Mouse (Mus musculus) adrenal gland, postnatal 36 days (tissue): Measurements from ENCODE around the gene Ifnl2. TPM values are rescaled to one million over a fixed set of nuclear protein-coding genes. Genes with fewer than 3 reads are reported as not detected.
"Not testable (repeated sequence)": the region's sequence is repeated elsewhere in the genome, so short reads cannot be mapped to it uniquely, and the experiment has no call there.

Experiments
- DNase-seq, 2 experiments: peaks; one replicate each; pipeline ENCODE4 v3.0.0; 2021; ENCODE audit warnings: mixed read lengths in 1 of 2
- long read RNA-seq, 2 experiments: library from polyadenylated mRNA; stranded (forward); transcript quantifications; one replicate each; pipeline ENCODE4 v2.0.0; 2021; ENCODE audit warnings: borderline sequencing depth in 2 of 2
- total RNA-seq, 2 experiments: library from RNA; stranded (reverse); gene quantifications; 2 replicates each; pipeline ENCODE4 v1.2.3; 2021

Ifnl2 gene
- total RNA-seq, result not detected
- long read RNA-seq, experiment 1, result 0 reads
- long read RNA-seq, experiment 2, result 0 reads

DNA sequence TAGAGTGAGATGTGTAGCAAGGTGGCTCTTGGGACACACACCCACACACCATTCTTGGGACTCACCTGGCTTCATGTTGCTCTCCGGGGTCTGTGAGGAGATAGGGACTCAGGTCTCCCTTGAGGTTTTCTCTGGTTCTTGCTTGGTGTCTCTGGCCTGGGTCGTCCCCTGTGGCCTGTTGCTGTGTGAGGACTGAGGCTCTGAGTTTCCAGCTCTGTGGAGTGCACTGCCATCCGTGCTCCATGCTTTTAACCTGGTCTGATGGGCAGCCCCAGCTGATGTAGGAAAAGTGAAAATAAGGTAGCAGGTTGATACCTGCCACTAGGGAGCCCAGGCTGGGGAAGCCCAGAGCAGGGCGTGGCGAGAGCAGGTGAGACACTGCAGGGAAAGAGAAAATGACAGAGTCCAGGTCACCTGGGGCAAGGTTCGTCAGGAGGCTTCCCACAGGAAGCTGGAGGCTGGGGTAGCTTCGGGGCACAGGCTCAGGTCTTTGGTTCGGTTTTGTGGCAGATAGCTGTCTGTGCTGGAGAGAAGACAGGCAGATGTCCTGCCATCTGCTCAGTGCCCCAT, at the start of gene Ifnl2:
Gene Ifnl2 (minus strand): TSS at position 51 of the 570 bp plus-strand sequence.
- not testable (repeated sequence) for DNase-seq

DNA sequence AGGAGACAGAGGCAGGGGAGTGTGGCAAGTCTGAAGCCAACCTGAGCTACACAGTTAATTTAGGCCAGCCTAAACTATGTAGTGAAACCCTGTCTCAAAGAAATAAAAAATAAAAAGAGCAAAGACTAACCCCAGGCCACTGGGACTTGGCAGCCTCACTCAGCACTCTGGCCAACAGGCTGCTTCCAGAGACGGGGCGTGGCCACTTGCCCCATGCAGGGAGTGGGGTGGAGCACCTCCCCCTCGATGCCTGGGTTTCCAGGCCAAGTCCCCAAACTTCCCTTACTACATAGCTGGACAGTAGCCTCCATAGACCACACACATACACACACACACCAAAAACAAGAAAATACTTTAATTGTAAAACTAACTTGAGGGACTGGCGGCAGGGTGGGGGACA, 48.2 kb upstream of the Ifnl2 start:
- peak; percentile 46 to 66 for DNase-seq

DNA sequence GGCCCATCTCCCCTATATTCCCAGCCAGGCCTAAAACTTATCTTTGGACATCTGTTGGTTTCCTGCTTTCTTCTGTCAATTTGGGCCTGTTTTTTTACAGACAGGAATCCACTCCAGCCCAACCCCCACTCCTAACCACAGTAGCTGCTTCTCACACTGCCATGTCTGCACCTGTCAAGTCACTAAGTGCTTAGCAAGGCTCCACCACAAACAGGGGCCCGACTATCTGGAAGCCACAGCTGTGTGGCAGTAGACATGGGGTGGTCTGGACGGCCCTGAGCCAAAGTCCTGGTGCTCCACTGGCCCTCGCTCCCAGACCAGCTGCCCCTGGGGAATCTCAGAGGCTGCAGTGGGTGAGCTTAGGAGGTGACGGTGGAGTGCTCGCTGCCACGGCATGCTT, 47.5 kb upstream of the Ifnl2 start:
- DNase-seq, result no peak

DNA sequence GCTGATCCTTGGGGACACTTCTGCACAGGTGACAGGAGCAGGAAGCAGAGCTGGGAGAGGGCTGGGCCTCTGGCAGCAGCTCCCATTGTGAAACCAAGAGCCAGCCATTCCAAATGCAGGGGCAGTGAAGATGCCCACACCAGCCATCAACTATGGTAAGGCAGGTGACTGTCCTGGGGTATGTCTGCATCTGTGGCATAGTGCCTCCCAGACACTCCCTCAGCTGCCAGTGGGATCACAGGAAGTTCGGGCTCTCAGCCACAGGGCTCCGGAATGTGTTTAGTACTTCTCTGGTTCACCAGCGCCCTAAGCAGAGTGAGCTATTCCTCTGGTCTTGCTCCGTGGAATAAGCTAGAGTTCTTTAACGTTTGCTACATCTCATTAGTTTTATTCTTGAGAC, 46.8 kb upstream of the Ifnl2 start:
- DNase-seq, result no peak

DNA sequence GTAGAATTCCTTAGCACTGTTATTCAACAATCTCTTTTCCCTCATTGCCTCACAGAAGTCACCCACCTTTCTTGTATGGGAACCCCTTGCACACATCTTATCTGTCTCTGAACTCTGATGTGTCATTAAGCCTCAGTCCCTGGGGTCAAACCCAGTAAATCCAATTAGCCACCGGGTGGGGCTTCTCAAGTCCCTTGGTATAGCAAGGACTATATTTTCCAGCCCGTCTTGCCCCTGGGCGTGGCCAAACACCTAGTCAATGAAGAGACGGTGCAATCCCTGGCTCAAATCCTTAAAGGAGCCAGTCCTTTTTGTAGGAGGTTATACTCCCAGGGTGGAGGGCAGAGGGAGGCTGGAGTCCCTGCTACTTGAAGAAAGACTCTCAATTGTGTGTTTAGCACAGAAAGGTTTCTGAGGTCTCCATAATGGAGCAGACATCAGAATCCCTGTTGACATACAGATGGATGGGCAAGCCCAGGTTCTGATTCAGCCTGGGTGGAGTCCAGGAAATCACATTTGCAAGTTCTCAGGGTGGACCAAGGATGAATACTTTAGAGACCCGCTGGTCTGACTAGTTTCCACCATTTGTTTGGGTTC, 45.8 kb upstream of the Ifnl2 start:
- DNase-seq, result no peak

DNA sequence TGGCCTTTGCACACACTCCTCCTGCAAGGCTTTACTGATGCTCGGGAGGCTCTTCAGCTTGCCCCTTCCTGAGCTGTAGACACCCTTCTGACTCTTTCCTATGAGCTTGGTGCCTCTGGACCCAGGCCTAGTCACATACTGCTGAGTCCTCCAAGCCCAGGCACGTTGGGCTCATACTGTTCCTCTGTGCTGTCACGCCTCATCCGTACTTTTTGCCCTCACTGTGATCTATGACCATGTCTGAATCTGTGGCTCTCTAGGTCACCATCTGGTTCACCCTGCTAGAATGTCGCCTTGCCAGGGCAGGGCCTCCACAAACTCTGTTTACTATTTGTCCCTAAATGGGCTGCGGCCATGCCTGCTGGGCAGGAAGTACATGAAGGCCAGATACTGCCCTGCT, 42.8 kb upstream of the Ifnl2 start:
- DNase-seq, result no peak

DNA sequence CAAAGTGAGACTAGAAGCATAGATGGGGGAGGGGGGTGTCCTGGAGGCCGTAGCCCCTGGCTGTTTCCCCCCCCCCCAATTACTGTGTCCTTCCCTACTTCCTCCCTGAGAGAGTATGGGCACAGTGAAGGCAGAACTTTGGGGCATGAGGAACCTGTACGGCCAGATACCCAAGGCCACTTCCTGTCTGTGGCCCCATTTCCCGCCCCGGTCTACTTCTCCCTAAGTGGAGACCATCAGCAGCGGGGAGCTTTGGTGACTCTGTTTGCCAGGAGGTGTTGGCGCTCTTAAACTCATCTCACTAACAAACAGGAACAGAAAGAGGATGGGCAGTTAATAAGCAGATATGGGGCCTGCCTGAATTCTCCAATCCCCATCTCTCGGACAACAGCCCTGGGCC, 37.4 kb upstream of the Ifnl2 start:
- DNase-seq, result no peak

DNA sequence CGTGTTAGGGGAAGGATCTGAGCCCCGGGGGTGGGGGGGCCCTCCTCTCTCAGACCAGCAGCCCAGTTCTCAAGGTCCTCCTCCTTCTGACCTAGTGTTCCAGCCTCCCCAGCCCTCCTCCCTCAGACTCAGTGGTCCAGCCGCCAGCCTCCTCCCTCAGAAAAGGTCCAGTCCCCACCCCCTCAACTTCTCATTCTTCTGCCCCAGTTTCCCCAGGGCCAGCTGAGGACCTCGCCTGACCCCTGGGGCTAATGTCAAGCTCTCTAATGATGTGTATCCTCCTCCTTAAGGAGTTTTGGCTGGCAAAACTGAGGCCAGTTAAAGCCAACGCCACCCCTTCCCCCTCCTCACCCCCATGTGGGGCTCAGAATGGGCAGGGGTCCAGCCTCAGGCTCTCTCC, 36.9 kb upstream of the Ifnl2 start, which contains the start of gene Nccrp1:
Gene Nccrp1 (minus strand): TSS at position 101 of the 400 bp plus-strand sequence.
- DNase-seq, result no peak

DNA sequence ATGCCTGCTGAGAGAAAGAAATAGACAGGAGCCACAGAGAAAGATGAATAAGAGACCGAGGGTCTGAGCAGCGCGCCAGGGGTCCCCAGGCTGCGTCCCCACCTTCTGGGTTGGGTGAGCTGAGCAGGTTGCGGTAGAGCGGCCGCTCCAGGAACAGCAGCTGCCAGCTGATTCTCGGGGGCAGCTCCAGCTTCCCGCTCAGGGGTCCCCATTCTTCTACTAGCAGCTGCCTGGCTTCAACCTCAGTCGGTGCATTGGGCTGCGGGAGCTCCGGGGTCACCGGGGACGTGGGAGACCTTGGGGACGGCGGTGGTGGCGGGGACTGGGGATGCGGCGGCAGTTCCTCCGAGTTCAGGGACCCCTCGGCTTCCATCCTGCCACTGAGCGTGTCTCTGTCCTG, 36.4 kb upstream of the Ifnl2 start:
- DNase-seq, result no peak

DNA sequence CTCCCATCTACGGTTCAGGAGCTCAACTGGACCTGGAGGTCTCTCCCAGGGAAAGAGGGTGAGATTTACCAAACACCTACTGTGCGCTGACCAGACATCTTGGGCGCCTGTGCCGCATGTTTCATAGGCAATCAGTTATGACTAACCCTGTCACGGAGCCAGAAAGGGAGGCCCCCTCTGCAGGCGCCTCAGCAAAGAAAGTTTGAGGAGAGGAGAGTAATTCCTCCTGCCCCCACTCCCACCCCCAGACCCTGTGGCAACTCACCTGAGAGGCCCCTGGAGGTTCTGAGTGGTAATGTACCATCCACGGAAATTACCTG, 35.6 kb upstream of the Ifnl2 start:
- DNase-seq, result peak in 1 of 2 experiments; percentile 39

DNA sequence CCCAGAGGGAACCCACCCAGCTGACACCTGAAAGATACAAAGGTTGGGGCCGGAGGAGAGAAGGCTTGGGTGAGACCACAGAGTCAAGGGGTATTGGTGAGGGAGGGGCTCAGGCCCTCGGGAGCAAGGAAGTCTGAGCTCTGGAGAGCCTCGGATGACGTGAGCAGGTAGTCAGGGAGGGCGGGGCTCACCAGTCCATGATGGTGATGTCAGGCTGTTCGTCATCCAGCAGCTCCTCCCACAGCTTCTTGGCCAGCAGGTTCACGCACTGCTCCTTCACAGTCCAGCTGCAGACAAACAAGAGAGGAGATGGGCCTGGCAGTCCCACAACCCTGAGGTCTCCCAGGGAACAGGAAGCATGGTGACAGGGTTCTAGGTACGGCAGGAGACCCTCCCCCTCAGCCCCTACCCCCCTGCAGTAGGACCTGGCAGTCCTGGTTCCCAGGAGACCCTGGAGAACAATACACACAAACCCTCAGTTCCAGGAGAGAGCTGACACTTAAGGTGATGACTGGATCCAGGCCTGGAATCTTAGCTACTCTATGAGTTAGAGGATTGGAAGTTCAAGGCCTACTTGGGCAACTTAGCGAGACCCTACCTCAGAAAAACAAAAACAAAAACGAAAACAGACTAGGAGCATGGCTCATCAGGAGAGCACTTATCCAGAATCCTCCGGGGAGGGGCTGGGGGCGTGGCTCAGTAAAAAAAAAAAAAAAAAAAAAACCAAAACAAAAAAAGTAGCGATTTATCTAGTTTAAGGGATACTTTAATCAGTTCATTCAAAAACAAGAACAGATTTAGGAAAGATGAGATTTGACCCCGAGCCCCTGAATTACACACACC, 35.0 kb upstream of the Ifnl2 start:
- DNase-seq, result no peak

DNA sequence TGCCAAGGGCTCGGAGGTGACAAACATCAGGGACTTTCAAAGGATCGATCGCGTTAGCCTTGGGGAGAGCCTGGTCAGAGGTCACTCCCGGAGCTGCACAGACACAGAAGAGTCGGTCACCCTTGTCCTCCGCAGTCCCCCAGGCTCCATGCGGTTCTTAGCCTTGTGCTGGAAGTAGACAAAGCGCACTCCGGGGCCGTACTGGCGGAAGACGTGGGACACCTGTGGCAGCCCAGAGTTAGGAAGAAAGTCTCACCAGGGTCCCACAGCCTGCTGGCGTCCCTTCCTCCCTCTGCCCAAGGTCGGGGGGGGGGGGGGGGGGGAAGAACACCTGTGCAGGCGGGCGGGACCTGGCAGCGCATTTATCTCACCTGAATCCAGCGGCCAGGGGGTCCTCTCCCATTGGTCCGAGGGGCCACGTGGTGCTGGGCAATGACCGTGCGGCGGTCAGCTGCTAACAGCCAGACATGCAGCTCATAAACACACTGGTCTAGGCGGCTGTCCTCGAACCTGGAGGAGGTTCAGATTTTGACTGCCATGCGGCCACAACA, 33.9 kb upstream of the Ifnl2 start:
- no peak for DNase-seq

DNA sequence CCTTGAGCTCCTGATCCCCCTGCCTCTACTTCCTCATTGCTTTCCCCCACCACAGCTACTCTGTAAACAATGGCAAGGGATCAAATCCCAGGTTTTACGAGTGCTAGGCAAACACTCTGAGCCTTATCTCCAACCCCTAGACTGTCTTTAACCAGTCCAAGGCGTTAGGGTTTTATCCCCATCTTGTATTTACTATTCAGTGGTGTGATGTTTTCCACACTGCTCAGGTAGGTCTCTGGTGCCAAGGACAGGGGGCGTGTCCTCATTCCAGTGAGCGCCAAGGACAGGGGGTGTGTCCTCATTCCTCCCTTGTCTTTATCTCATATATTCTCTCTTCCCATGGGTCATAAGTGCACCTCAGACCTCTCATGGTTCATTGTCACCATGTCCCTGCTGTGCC, 30.3 kb upstream of the Ifnl2 start, which contains the start of gene Sycn:
Gene Sycn (plus strand): TSS at position 360 of the 400 bp plus-strand sequence.
- DNase-seq, result no peak

DNA sequence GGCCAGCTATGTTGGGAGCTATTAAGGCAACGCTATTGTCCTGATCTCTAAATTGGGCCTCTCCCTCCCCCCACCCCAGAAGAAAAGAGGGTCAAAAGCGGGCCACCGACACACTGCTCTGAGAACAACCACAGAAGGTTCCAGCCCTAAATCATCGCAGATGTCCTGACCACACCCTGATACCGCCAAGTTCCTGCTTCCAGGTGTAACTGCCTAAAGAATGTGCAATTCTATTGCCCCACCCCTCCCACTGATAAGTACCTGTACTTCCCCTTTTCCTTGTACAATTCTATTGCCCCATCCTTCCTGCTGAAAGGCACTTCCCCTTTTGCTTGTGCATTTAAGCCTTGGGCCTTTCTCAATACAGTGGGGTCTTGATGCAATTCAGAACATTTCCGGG, 28.6 kb upstream of the Ifnl2 start:
- not testable (repeated sequence) for DNase-seq

DNA sequence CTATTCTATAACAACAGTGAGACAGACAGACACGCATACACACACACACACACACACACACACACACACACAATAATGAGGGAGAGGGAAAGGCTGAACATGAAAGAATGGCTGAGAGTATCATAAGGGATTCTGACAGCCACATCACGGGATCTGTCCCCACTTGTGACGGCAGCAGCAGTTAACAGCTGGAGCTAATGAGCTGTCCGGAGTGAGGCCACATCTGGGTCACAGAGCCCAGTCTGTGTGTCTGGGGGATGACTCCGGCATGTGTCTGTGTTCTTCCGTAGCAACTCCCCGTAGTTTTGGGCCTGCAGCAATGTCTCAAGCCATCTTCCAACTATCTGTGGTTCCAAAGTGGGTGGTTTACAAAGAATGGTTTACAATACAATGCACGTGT, 21.8 kb upstream of the Ifnl2 start:
- DNase-seq, result no peak

DNA sequence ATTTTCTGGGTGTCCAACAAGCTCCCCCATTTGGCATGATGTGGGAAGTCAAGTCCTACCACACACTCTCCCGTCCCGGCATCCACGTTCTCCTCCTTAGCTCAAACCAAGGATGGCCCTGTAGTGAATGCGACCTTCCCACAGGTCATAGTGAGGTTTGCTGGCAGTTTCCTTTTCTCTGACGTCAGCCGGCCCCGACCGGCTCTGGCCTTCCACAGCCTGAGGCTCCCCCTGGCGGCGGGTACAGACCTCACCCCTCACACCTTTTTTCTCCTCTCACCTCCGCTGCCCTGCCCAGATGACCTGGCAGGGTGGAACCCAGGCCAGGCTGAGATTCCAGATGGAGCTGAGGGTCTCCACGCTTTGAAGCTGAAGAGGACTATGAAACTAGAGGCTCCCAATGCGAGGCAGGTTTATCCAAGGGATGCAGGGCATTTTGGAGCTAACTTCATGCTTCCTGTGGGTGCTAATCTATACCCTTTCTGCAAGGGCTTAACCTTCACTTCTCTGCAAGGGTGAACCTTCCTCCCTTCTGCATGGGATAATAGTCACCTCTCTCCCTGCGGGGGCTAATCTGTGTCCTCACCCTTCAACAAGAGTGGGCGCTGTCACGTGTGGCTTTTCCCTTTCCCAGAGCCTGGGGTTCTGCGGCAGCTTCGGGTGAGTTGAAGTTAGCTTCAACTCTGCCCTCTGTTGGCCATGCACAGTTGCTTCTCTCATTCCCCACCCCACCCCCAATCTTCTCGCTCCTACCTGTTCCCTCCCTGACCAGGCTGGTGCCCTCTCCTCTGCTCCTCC, 17.9 kb upstream of the Ifnl2 start:
- DNase-seq, result peak; percentile 87 to 95

DNA sequence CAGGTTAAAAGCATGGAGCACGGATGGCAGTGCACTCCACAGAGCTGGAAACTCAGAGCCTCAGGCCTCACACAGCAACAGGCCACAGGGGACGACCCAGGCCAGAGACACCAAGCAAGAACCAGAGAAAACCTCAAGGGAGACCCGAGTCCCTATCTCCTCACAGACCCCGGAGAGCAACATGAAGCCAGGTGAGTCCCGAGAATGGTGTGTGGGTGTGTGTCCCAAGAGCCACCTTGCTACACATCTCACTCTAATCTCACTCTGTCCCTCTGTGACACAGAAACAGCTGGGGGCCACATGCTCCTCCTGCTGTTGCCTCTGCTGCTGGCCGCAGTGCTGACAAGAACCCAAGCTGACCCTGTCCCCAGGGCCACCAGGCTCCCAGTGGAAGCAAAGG, 12.3 kb upstream of the Ifnl2 start, which contains the start of gene Ifnl3:
Gene Ifnl3 (plus strand): TSS at position 301 of the 400 bp plus-strand sequence.
- not testable (repeated sequence) for DNase-seq

DNA sequence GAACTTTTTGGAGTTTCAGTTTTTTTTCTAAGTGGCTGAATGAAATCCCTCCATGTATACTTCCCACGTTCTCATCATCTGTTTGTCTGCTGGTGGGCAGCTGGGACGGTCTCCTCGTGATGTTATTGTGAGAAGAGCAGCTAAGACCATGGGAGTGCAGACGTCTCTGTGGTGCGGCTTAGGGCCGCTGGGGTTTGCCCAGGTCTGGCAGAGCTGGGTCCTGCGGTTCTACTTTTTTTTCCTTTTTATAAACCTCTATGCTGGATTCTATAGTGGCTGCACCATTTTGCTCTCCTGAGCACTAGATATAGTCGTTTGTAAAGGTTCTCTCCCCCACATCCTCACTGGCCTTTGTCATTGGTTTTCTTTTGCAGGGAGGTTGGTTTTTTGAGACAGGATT, 1.2 kb upstream of the Ifnl2 start:
- DNase-seq, result no peak

DNA sequence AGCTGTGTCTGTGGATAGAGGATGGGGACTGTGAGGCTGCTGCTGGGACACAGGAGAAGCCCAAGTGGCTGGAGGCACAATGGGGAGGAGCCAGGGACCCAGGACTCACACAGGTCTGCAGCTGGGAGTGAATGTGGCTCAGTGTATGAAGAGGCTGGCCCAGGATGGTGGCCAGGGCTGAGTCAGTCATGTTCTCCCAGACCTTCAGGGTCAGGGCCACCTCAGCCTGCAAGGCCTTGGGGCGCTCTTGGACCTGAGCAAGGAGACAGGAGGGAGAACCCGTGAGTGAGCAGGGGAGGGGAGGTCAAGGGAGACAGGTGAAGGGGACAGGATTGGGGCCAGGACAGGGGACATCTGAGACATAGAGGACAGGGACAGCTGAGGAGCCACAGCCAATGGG, 1.1 kb downstream of the Ifnl2 start:
- peak; percentile 40 to 43 for DNase-seq

DNA sequence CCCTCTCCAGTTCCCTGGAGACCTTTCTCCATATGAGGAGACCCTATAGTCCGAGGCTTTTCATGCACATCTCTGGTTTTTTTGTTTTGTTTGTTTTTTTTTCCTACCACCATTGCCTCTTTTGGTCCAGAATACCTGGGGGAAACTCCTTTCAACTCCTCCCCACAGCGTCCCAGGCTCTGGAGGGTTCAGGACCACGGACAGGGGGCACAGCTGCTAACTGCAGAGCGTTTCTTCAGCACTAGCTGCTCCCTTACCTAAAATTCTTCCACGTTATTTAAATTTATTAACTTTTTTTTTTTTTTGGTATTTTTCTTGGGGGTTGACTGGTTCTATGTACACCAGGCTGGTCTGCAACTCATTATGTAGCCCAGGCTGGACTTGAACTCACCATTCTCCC, 4.7 kb downstream of the Ifnl2 start:
- DNase-seq, result peak; percentile 52 to 76

DNA sequence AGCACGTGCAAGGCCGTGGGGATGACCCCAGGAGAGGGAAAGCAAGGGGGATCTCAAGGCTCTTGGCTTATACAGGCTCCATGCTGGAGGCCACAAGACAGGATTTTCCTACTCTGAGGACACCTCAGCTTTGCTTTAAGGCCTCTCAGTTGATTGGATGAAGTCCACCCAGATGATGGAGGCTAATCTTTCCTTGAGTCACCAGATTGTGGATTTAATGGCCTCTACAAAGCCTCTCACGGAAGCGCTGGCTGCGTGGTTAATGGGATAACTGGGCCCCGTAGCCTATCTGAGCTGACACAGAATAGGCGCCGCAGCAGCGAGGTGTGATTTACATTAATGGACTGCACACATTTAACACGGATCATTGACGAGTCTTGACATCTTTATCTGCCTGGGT, 14.8 kb downstream of the Ifnl2 start:
- no peak for DNase-seq

DNA sequence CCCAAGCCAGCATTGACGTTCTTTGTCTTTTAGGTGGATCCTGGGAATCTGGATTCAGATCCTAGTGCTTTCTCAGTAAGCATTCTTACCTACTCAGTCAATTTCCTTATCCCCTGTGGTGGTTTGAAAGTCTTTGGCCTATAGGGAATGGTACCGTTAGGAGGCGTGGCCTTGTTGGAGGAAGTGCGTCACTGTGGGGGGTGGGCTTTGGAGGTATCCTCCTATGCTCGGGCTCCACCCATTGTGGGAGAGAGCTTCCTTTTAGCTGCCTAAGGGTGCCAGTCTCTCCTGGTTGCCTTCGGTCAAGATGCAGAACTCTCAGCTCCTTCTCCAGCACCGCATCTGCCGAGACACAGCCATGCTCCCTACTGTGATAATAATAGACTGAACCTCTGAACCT, 17.9 kb downstream of the Ifnl2 start:
- DNase-seq, result no peak
